Mouse (Mus musculus): ENCODE measurements around the gene Kifc1.

- TF ChIP-seq CTCF (IDR thresholded peaks at IDR 0.05; ENCODE audit: low read depth) (peak; percentile 100), EP300 (IDR thresholded peaks at IDR 0.05; ENCODE audit: low read depth) (no peak; the same call in 1 of the 2 replicates)
Measured at GRCm38 (mm10) chr17:33890533-33891059, at the start of gene Kifc1.

Measured in liver, postnatal 0 days (tissue).